Mouse (Mus musculus): ENCODE results near the gene Calr3. TPM values are rescaled to one million over a fixed set of nuclear protein-coding genes. Genes with fewer than 3 reads are reported as not detected.
A peak's percentile ranks its signal among the peaks of the same experiment; 100 is the strongest.

Calr3 gene
- 2.2 TPM in 2 replicates for polyA plus RNA-seq (2014; fragmentation: Nextera tagmentation; extraction: Ambion mirVana)

DNA sequence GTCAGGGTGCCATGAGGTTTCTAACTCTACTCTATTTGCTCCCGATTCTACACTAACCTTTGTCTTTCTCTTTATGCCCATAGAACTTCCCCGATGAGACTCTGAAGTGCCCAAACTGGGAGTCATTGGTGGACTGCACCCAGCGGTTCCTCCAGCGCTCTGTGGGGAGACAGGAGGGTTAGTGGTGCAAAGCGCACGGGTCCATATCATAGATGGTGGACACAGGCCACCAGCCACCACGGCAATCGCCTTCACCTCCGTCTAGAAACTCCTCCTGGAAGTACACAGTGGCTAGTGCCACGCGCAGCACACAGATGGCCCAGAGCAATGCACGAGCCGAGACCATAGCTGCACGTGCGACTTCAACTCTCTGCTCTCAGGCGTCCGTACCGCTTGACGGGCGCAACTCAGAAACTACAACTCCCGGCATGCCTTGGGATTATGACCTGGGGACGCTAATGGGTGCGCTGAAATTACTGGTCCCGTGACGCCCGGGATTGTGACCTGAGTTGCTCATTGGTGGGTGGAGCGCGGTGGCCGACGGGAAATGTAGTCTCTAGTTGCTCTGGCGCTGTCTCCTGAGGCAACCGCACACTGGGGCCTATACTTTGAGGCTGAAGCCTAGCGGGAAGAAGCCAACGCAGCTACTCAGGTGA is at the start of gene Calr3, which contains the start of gene 1700030K09Rik:
Gene Calr3 (minus strand): TSS at position 533 of the 656 bp plus-strand sequence.
Gene 1700030K09Rik (plus strand): TSS at position 543 of the 656 bp plus-strand sequence.
- WGBS = 4% methylated on average over 34 of the region's 34 CpGs
- H3K4me1 ChIP-seq (replicated peaks; ENCODE audit: control insufficient read depth, insufficient read depth, low read length) = no peaks in the 10 kb centered on the region
- H3K9ac ChIP-seq (ENCODE audit: low read depth, low read length) = peak within 1 kb of the TSS; percentile 81
- H3K4me3 ChIP-seq (ENCODE audit: low read depth, low read length) = peak within 1 kb of the TSS; percentile 60
- H3K27ac ChIP-seq (ENCODE audit: low read depth, low read length) = peak within 1 kb of the TSS; percentile 55
- peak; percentile 96 for DNase-seq (ENCODE audit: low spot score)
- ATAC-seq (replicated peaks; ENCODE audit: low FRiP score) = peak; percentile 98
- peak within 1 kb of the TSS; percentile 88 for H3K4me2 ChIP-seq
- peaks cover 8% of the 10 kb centered on the region; the same call in 1 of the 2 replicates for H3K36me3 ChIP-seq (ENCODE audit: control insufficient read depth, insufficient read depth, low read length)
- no peaks in the 10 kb centered on the region for H3K27me3 ChIP-seq (replicated peaks; ENCODE audit: control insufficient read depth, insufficient read depth, low read length)
- no peaks in the 10 kb centered on the region for H3K9me3 ChIP-seq (ENCODE audit: control insufficient read depth, low read length)

DNA sequence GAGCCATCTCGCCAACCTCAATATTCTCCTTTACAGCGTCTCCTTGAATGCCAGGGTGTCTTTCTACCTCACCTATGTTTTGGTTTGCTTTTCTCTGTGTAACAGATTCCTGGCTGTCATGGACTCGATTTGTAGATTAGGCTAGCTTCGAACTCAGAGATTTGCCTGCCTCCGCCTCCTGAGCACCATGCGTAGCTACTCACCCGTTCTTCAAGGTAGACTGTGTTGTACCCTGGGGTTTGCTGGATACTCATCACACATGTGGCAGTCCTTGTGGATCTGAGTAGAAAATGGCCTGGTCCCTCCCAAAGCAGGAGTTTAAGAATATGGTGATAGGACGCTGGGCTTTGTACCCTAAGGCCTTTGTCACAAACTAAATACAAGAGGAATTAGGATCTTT is 49.7 kb upstream of the Calr3 start:
- no peak for ATAC-seq (replicated peaks; ENCODE audit: low FRiP score)
- H3K36me3 ChIP-seq (ENCODE audit: control insufficient read depth, insufficient read depth, low read length) = peaks cover 29% of the 10 kb centered on the region
- H3K27me3 ChIP-seq (replicated peaks; ENCODE audit: control insufficient read depth, insufficient read depth, low read length) = no peaks in the 10 kb centered on the region
- no peaks in the 10 kb centered on the region for H3K9me3 ChIP-seq (ENCODE audit: control insufficient read depth, low read length)
- peak overlapping the region; percentile 94 for H3K4me2 ChIP-seq
- H3K4me1 ChIP-seq (replicated peaks; ENCODE audit: control insufficient read depth, insufficient read depth, low read length) = peaks cover 18% of the 10 kb centered on the region
- H3K9ac ChIP-seq (ENCODE audit: low read depth, low read length) = peak overlapping the region; percentile 76
- H3K4me3 ChIP-seq (ENCODE audit: low read depth, low read length) = peak overlapping the region; percentile 96
- no peak for DNase-seq (ENCODE audit: low spot score)
- peak overlapping the region; percentile 75 for H3K27ac ChIP-seq (ENCODE audit: low read depth, low read length)
- 13% methylated on average over 8 of the region's 8 CpGs for WGBS

DNA sequence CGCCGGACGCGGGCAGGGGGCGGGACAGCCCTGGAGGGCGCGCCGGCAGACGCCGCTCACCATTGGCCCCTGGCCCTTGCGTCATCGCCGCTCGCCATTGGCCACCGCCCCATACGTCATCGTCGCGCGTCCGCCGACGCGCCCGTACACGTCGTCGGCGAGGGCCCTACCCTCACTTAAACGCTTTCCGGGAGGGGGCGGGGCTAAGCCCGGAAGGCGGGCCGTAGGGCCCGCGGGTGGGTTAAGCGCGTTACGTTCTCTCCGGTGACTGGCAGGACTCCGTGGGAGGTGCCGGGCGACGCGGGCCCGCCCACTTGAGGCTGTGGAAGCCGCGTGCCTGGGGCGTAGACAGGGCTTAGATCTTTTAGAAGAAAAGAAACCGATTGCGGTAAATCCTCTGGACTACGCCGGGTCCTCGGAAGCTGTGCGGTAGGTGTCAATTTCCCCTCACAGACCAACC is 49.0 kb upstream of the Calr3 start:
- H3K36me3 ChIP-seq (ENCODE audit: control insufficient read depth, insufficient read depth, low read length) = peaks cover 33% of the 10 kb centered on the region
- WGBS = under 1% methylated on average over 53 of the region's 56 CpGs

DNA sequence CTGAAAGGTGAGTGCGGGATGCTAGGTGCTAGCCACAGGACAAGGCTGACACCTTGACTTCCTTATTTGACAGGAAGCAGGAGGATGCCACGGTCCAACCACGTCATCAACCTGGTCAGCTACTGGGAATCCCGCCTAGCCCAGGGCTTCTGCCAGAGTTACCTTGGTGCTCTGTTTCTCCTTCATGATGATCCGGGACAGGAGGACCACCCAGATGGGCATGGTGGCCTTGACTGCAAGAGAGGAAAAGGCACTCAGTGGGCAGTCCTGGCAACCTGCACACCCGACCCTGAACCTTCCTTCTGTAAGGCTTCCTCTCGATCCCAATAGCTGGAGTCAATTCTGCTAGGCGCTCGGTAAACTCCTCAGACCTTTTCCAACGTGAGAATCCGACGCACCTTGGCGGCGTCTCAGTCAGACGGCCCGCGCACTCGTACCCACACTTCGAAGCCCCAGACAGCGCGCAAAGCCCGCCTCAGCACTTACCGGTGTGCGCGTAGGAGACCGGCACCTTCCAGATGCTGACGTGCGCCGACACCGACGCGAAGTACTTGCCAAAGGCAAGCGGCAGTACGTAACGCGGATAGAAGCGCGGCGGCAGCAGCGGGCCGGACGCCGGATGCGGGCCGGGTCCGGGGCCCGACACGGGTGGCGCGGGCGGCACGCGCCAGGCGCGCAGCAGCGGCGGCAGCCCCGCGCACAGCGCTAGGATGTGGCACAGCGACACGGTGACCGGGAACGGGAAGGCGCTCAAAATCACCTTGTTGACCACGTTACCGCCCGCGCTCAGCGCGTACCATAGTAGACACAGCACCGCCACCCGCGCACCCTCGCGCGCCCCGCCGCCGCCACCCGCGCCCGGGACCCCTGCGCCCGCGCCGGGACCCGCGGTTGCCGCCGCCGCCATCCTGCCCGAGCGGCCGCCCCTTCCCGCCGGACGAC is 48.3 kb upstream of the Calr3 start, which contains the start of gene Slc35e1:
Gene Slc35e1 (minus strand): TSS at position 935 of the 942 bp plus-strand sequence.
- DNase-seq (ENCODE audit: low spot score) (peak; percentile 65), ATAC-seq (replicated peaks; ENCODE audit: low FRiP score) (peak; percentile 32)
- Histone ChIP-seq H3K27ac (ENCODE audit: low read depth, low read length) (peak within 1 kb of the TSS; percentile 83), H3K27me3 (replicated peaks; ENCODE audit: control insufficient read depth, insufficient read depth, low read length) (no peaks in the 10 kb centered on the region), H3K9ac (ENCODE audit: low read depth, low read length) (peak within 1 kb of the TSS; percentile 92), H3K4me3 (ENCODE audit: low read depth, low read length) (peak within 1 kb of the TSS; percentile 96), H3K9me3 (ENCODE audit: control insufficient read depth, low read length) (no peaks in the 10 kb centered on the region), H3K36me3 (ENCODE audit: control insufficient read depth, insufficient read depth, low read length) (peaks cover 33% of the 10 kb centered on the region), H3K4me2 (peak within 1 kb of the TSS; percentile 96), H3K4me1 (replicated peaks; ENCODE audit: control insufficient read depth, insufficient read depth, low read length) (peaks cover 18% of the 10 kb centered on the region)
- 1% methylated on average over 92 of the region's 98 CpGs for WGBS

More for the DNA sequence above, 49.0 kb upstream of the Calr3 start:
- no peaks in the 10 kb centered on the region for H3K27me3 ChIP-seq (replicated peaks; ENCODE audit: control insufficient read depth, insufficient read depth, low read length)
- ATAC-seq (replicated peaks; ENCODE audit: low FRiP score) (peak; percentile 94), DNase-seq (ENCODE audit: low spot score) (peak; percentile 99)
- H3K4me2 ChIP-seq = peak overlapping the region; percentile 94
- peaks cover 18% of the 10 kb centered on the region for H3K4me1 ChIP-seq (replicated peaks; ENCODE audit: control insufficient read depth, insufficient read depth, low read length)
- no peaks in the 10 kb centered on the region for H3K9me3 ChIP-seq (ENCODE audit: control insufficient read depth, low read length)
- peak overlapping the region; percentile 83 for H3K27ac ChIP-seq (ENCODE audit: low read depth, low read length)
- H3K4me3 ChIP-seq (ENCODE audit: low read depth, low read length) = peak overlapping the region; percentile 96
- peak overlapping the region; percentile 92 for H3K9ac ChIP-seq (ENCODE audit: low read depth, low read length)

DNA sequence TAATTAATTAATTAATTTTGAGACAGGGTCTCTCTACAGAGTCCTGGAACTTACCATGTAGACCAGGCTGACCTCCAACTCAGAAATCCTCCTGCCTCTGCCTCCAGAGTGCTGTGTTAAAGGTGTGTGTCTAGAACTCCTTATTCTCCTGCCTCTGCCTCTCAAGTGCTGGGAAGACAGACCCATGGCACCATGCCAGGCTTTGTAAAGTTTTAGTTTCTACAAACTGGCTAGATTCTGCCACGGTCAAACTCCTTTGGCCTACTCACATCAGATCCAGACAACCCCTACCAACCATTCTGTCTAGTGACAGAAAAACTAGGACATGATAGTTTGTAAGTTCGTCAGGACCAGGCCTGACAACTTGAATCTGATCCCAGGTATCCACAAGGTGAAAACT is 47.3 kb upstream of the Calr3 start:
- Histone ChIP-seq H3K4me2 (peak overlapping the region; percentile 96), H3K4me1 (replicated peaks; ENCODE audit: control insufficient read depth, insufficient read depth, low read length) (peaks cover 18% of the 10 kb centered on the region), H3K27me3 (replicated peaks; ENCODE audit: control insufficient read depth, insufficient read depth, low read length) (no peaks in the 10 kb centered on the region), H3K27ac (ENCODE audit: low read depth, low read length) (no peak overlapping the region), H3K9me3 (ENCODE audit: control insufficient read depth, low read length) (no peaks in the 10 kb centered on the region), H3K4me3 (ENCODE audit: low read depth, low read length) (peak overlapping the region; percentile 18), H3K9ac (ENCODE audit: low read depth, low read length) (no peak overlapping the region; the same call in 1 of the 2 replicates), H3K36me3 (ENCODE audit: control insufficient read depth, insufficient read depth, low read length) (peaks cover 24% of the 10 kb centered on the region)
- WGBS = 85% methylated on average over 2 of the region's 2 CpGs
- ATAC-seq (replicated peaks; ENCODE audit: low FRiP score) = no peak
- DNase-seq (ENCODE audit: low spot score) = no peak

DNA sequence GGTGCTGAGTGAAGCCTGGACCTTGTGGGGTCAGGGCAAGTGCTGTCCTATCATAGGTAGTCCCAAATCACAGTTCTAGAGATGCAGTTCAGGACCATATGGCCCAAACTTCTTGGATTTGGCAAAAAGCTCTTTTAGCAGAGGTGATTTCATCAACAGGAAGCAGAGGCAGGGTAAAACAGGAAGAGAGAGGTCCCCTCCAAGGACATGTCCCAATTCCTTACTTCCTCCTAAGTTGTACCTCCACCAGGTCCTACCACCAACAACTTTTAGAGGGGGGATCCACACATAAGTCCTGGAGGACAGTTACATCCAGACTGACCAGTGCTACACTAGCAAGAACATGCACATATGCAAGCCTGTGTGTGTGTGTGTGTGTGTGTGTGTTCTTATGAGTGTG is 43.3 kb upstream of the Calr3 start:
- H3K36me3 ChIP-seq (ENCODE audit: control insufficient read depth, insufficient read depth, low read length) = peaks cover 25% of the 10 kb centered on the region; the same call in 1 of the 2 replicates
- ATAC-seq (replicated peaks; ENCODE audit: low FRiP score) (no peak), DNase-seq (ENCODE audit: low spot score) (no peak)
- H3K4me3 ChIP-seq (ENCODE audit: low read depth, low read length) = no peak overlapping the region
- no peaks in the 10 kb centered on the region for H3K9me3 ChIP-seq (ENCODE audit: control insufficient read depth, low read length)
- no peak overlapping the region for H3K9ac ChIP-seq (ENCODE audit: low read depth, low read length)
- no peaks in the 10 kb centered on the region for H3K27me3 ChIP-seq (replicated peaks; ENCODE audit: control insufficient read depth, insufficient read depth, low read length)
- H3K27ac ChIP-seq (ENCODE audit: low read depth, low read length) = no peak overlapping the region
- H3K4me1 ChIP-seq (replicated peaks; ENCODE audit: control insufficient read depth, insufficient read depth, low read length) = peaks cover 10% of the 10 kb centered on the region
- H3K4me2 ChIP-seq = no peak overlapping the region

DNA sequence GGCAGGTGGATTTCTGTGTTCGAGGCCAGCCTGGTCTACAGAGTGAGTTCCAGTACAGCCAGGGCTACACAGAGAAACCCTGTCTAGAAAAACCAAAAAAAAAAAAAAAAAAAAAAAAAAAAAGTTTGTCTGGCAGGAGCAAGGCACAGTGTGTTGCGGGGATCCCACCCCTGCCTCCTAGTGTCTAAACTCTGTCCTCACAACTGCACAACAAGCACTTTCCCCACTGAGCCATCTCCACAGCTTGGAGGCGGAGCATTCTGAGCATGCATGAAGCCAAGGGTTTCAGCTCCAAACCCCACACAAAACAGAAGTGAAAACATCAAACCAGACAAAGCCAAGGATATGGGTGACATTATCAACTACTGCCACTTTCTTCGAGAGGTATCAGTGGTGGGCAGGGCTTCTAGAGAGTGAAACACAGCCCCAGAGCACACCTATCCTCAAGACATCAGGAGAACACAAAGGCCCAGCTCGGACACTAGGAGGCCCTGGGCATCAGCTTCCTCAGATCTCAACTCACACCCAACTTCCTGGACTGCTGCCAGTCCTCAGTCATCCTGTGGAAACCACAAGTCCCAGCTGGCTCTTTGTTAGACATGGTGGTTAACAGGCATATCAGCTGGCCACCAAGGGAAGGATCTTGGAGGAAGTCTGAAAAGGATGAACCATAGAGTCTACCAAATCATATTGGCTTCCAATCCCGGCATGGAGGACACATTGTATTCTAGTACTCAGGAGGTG is 42.0 kb upstream of the Calr3 start:
- peaks cover 2% of the 10 kb centered on the region; the same call in 1 of the 2 replicates for H3K4me1 ChIP-seq (replicated peaks; ENCODE audit: control insufficient read depth, insufficient read depth, low read length)
- no peaks in the 10 kb centered on the region for H3K9me3 ChIP-seq (ENCODE audit: control insufficient read depth, low read length)
- ATAC-seq (replicated peaks; ENCODE audit: low FRiP score) (peak; percentile 39; the same call in 1 of the 2 replicates), DNase-seq (ENCODE audit: low spot score) (no peak)
- H3K4me3 ChIP-seq (ENCODE audit: low read depth, low read length) = no peak overlapping the region
- H3K4me2 ChIP-seq = no peak overlapping the region
- H3K9ac ChIP-seq (ENCODE audit: low read depth, low read length) = no peak overlapping the region
- no peaks in the 10 kb centered on the region for H3K27me3 ChIP-seq (replicated peaks; ENCODE audit: control insufficient read depth, insufficient read depth, low read length)
- peaks cover 25% of the 10 kb centered on the region; the same call in 1 of the 2 replicates for H3K36me3 ChIP-seq (ENCODE audit: control insufficient read depth, insufficient read depth, low read length)
- 65% methylated on average over 6 of the region's 6 CpGs for WGBS
- no peak overlapping the region for H3K27ac ChIP-seq (ENCODE audit: low read depth, low read length)

Measured in liver, embryonic 11.5 days (tissue).